Mouse (Mus musculus) E14TG2a.4 (cell line): ENCODE measurements around the gene March10.

Experiments
- CTCF ChIP-seq: conservative IDR thresholded peaks from 2 replicates; pipeline ENCODE4 v1.5.1; 2014; ENCODE audit warnings: low read length
- NANOG ChIP-seq: IDR thresholded peaks from 2 replicates; pipeline ENCODE4 v1.6.1; 2014; ENCODE audit warnings: borderline replicate concordance, low read length, mixed read lengths
- POU5F1 ChIP-seq: IDR thresholded peaks from 2 replicates; pipeline ENCODE4 v1.6.1; 2014; ENCODE audit warnings: low read length, borderline replicate concordance

DNA sequence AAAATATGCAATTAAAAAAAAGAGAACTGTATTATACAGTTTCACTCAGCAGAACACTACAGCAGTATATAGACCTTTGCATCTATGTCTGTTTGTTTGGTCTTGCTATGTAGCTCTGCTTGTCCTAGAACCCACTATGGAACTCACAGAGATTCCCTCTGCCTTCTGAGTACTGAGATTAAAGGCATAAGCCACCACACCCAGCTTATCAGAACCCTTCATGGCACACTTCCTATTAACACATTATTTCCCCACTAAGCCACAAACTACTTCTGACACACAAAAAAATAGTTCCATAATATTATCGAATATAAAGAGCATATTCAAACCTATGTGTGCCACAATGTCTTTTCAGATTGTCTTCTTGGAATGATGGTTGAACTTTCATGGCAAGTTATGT is 42.5 kb downstream of the March10 start:
- TF ChIP-seq CTCF = no peak
- no peak for TF ChIP-seq NANOG
- TF ChIP-seq POU5F1 = no peak
